Mouse (Mus musculus) right cerebral cortex, postnatal 36 days (tissue): ENCODE data around the gene Erf.

Experiments used
- DNase-seq, 2 experiments: peaks; one replicate each; pipeline ENCODE4 v3.0.0; 2022; ENCODE audit warnings: low spot score in 2 of 2, mixed read lengths in 1 of 2

The Erf gene

GRCm38 (mm10) chr7:25238829-25239623 is 11.5 kb downstream of the Erf start:
- peak; percentile 85 to 90 for DNase-seq

- DNase-seq = peak; percentile 95 to 96
These were observed 12.4 kb downstream of the Erf start for GRCm38 (mm10) chr7:25238015-25238706.

- DNase-seq = peak; percentile 98
These were observed 13.1 kb downstream of the Erf start, which contains the start of gene Gsk3a for GRCm38 (mm10) chr7:25237249-25238014. Gene Gsk3a, minus strand, starts transcription at chr7:25237851.

GRCm38 (mm10) chr7:25235526-25235925 is 15.0 kb downstream of the Erf start:
- no peak for DNase-seq

- no peak for DNase-seq
These were observed 17.5 kb downstream of the Erf start for GRCm38 (mm10) chr7:25233061-25233460.

- DNase-seq = no peak
These were observed 18.4 kb downstream of the Erf start for GRCm38 (mm10) chr7:25232101-25232648.

GRCm38 (mm10) chr7:25230690-25231285 is 19.8 kb downstream of the Erf start:
- DNase-seq = no peak

- no peak for DNase-seq
These were observed 22.8 kb downstream of the Erf start for GRCm38 (mm10) chr7:25227523-25228300.

GRCm38 (mm10) chr7:25222275-25222967 is 28.1 kb downstream of the Erf start:
- no peak for DNase-seq

GRCm38 (mm10) chr7:25221102-25221883 is 29.3 kb downstream of the Erf start, which contains the start of gene Zfp526:
Gene Zfp526, plus strand, starts transcription at chr7:25221425.
- peak; percentile 97 to 98 for DNase-seq

GRCm38 (mm10) chr7:25220457-25221101 is 30.0 kb downstream of the Erf start, which contains the start of gene Dedd2:
Gene Dedd2, minus strand, starts transcription at chr7:25220615.
- no peak for DNase-seq

GRCm38 (mm10) chr7:25219756-25220456 is 30.7 kb downstream of the Erf start:
- peak; percentile 92 to 95 for DNase-seq

- DNase-seq = peak in 1 of 2 experiments; percentile 47
These were observed 31.2 kb downstream of the Erf start for GRCm38 (mm10) chr7:25219416-25219750.

GRCm38 (mm10) chr7:25218705-25219415 is 31.7 kb downstream of the Erf start:
- DNase-seq = peak in 1 of 2 experiments; percentile 26

- DNase-seq = no peak
These were observed 32.7 kb downstream of the Erf start for GRCm38 (mm10) chr7:25217653-25218395.

- no peak for DNase-seq
These were observed 36.4 kb downstream of the Erf start for GRCm38 (mm10) chr7:25214172-25214571.

GRCm38 (mm10) chr7:25213099-25213498 is 37.5 kb downstream of the Erf start:
- DNase-seq = no peak
